Mouse (Mus musculus): Measurements from ENCODE around the gene Tcf20. TPM values are rescaled to one million over a fixed set of nuclear protein-coding genes. Genes with fewer than 3 reads are reported as not detected.

Tcf20 gene
- 8.4 and 9.3 TPM in 2 replicates for polyA plus RNA-seq (2015; fragmentation: Nextera tagmentation; extraction: Ambion mirVana)

DNA sequence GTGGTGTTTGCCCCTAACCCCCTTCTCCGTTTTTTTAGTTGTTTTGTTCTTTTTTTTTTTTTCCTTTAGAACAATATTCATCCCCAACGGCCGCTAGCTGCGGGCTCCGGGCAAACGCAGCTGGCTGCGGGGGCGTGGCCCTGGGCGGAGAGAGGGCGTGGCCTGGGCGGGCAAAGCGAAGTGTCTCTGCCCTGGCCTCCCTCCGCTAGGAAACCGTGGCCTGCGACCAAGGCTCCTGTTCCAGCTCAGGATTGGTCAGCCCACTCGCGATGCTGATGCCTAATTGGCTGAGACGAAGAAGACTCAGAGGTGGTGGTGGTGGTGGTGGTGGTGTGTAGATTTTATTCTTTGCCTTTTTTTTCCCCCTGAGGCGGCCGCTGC is at the start of gene Tcf20:
Tcf20 (minus strand) TSS at position 141 of the 381 bp plus-strand sequence.
- Histone ChIP-seq H3K4me3 (replicated peaks) (peak within 1 kb of the TSS; percentile 51), H3K4me2 (peak within 1 kb of the TSS; percentile 86), H3K9me3 (replicated peaks) (no peaks in the 10 kb centered on the region), H3K27me3 (peaks cover 68% of the 10 kb centered on the region), H3K4me1 (peaks cover 73% of the 10 kb centered on the region), H3K27ac (peak within 1 kb of the TSS; percentile 67), H3K36me3 (no peaks in the 10 kb centered on the region), H3K9ac (peak within 1 kb of the TSS; percentile 44)
- peak; percentile 76 for ATAC-seq (replicated peaks; ENCODE audit: low FRiP score)
- WGBS, result 1% methylated on average over 20 of the region's 20 CpGs

DNA sequence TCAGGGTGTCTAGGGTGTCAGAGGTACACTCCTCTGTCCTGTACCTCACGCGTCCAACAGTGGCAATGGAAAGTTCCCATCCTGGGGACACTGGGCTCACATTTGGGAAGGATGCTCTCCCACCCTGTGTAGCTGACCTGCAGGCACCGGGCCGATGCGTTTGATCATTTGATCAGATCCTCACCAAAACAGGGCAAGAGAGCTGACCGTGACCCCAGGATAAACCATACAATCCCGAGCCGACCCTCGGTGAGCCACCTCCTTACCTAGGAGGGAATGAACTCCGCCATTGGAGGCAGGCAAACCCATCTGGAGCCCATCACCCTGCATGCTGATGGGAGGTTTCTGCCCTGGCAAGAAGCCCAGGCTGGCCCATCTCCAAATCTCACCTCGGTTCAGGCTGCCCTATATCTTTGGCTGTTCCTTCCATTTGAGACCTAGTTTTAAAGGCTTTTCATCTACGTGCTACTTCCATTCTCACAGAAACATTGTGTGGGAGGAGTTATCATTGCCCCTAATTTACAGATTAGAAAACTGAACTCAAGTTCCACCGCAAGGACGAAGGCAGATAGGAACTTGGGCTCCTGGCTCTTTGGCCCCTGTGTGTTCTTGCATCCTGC is 49.3 kb upstream of the Tcf20 start:
- Histone ChIP-seq H3K27ac (no peak overlapping the region), H3K4me2 (no peak overlapping the region), H3K4me1 (peaks cover 64% of the 10 kb centered on the region), H3K36me3 (no peaks in the 10 kb centered on the region), H3K9me3 (replicated peaks) (no peaks in the 10 kb centered on the region), H3K27me3 (peaks cover 29% of the 10 kb centered on the region), H3K4me3 (replicated peaks) (no peak overlapping the region), H3K9ac (no peak overlapping the region)
- ATAC-seq (replicated peaks; ENCODE audit: low FRiP score), result no peak
- 68% methylated on average over 14 of the region's 14 CpGs for WGBS

DNA sequence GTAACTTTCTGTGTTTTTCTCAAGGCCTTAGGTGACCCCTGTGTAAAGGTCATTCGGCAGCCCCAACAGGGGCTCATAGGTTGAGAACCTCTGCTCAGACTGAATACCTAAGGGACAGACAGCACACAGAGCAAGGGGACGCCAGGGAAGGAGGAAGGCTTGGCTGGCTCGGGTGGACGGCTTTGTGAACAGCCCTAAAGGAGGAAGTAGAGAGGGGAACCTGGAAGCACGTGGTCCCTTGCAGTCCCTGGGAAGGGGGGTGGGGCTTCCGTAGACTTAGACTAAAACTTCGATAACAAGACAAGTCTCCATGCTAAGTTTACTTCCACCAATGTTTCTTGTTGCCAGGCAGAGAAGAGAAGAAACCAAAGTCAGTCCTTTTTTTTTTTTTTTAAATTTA is 48.4 kb upstream of the Tcf20 start:
- ATAC-seq (replicated peaks; ENCODE audit: low FRiP score), result no peak
- H3K9me3 ChIP-seq (replicated peaks), result no peaks in the 10 kb centered on the region
- WGBS, result 51% methylated on average over 7 of the region's 7 CpGs

DNA sequence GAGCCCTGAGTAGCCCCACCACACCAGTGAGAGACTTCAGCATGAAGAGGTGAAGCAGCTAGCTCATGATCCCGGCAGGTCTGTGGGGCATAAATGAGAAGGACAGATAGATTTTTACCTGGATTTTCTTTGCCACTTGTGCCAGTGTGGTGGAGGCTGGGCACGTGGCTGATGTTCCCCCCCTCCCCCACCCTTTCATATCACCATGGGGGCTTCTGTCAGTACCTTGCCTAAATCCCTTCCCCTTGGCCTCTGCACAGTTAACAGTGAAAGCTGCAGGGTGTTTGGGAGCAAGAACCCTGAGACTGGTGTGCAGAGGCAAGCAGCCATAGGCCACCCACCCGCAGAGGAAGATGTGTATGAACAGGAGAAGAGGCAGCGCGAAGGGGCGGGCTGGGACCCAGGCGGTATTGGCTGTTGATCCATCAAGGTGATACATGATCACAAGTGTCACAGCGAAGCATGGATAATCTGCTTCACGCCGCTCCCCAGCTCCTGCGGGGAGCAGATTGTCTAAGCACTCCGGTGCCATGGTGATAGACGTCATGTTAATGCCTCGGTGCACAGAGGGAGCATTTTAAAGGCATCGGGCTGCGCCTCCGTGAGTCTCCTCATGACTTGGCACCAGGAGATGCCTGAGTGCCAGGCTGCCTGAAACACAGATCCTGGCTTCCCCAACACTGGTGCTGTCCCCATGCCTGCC is 46.8 kb upstream of the Tcf20 start:
- Histone ChIP-seq H3K9ac (no peak overlapping the region), H3K27me3 (peaks cover 33% of the 10 kb centered on the region), H3K27ac (no peak overlapping the region), H3K4me1 (peaks cover 60% of the 10 kb centered on the region), H3K4me3 (replicated peaks) (no peak overlapping the region), H3K4me2 (peak overlapping the region; percentile 45), H3K9me3 (replicated peaks) (no peaks in the 10 kb centered on the region), H3K36me3 (no peaks in the 10 kb centered on the region)
- 17% methylated on average over 17 of the region's 17 CpGs for WGBS
- ATAC-seq (replicated peaks; ENCODE audit: low FRiP score), result no peak

More for the DNA sequence above, 48.4 kb upstream of the Tcf20 start:
- Histone ChIP-seq H3K36me3 (no peaks in the 10 kb centered on the region), H3K27ac (no peak overlapping the region), H3K4me3 (replicated peaks) (no peak overlapping the region), H3K4me1 (peaks cover 64% of the 10 kb centered on the region), H3K27me3 (peaks cover 33% of the 10 kb centered on the region), H3K4me2 (no peak overlapping the region), H3K9ac (no peak overlapping the region)

DNA sequence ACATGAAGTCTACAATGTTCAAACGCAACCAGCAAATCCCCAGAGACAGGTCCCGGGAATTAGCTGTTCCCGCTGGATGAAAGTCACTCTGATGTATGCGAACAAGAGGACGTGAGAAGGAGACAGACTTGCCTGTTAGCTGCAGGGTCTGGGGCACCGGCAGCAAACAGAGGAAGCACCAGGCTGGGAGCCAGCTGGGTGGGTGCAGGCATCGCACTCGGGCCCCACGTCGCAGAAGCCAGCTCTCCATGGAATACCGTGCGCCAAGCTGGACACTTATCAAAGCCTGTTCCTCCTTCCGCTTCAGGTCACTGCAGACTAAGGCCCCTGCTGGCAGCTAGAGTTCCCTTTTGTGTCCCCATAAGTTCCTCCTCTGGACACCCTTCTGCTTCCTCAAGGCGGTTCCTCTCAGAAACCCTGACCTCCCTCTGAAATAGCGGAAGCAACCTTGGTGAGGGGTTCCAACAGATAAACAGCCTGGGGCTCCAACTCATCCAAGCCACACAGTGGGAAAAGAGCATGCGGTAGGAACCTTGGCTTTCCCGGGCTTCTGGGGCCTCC is 45.4 kb upstream of the Tcf20 start, which contains the start of gene Nfam1:
Nfam1 (minus strand) TSS at position 326 of the 561 bp plus-strand sequence.
- H3K27ac ChIP-seq, result no peak within 1 kb of the TSS
- H3K36me3 ChIP-seq, result no peaks in the 10 kb centered on the region
- H3K9ac ChIP-seq, result no peak within 1 kb of the TSS
- H3K4me2 ChIP-seq, result 0 out of 2 replicates have a peak within 1 kb of the TSS, but pooled peaks have one; percentile 20
- H3K4me3 ChIP-seq (replicated peaks), result no peak within 1 kb of the TSS
- no peaks in the 10 kb centered on the region for H3K9me3 ChIP-seq (replicated peaks)
- no peak for ATAC-seq (replicated peaks; ENCODE audit: low FRiP score)
- peaks cover 33% of the 10 kb centered on the region for H3K27me3 ChIP-seq
- H3K4me1 ChIP-seq, result peaks cover 49% of the 10 kb centered on the region
- WGBS, result 42% methylated on average over 17 of the region's 17 CpGs

DNA sequence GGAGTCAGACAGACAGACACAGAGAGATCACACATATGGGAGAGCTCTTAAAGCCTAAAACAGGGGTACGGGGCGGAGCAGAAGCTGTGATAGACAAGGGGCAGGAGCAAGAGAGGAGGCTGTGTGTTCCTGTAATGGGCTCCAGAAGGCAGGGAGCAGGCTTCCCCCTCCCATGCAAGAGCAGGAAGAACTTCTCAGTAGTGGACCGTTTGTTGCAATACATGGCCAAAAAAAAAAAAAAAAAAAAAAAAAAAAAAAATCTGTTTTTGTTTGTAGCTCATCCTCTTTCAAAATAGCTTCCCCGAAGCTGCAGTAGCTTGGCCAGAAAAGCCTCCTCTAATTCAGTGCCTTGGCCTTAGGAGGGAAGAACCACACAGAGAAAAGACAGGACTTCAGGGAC is 43.2 kb upstream of the Tcf20 start:
- Histone ChIP-seq H3K9me3 (replicated peaks) (no peaks in the 10 kb centered on the region), H3K9ac (no peak overlapping the region), H3K27ac (peak overlapping the region; percentile 75), H3K4me1 (peaks cover 46% of the 10 kb centered on the region), H3K4me3 (replicated peaks) (no peak overlapping the region), H3K27me3 (peaks cover 38% of the 10 kb centered on the region), H3K4me2 (no peak overlapping the region), H3K36me3 (no peaks in the 10 kb centered on the region)
- ATAC-seq (replicated peaks; ENCODE audit: low FRiP score), result no peak
- WGBS, result 62% methylated on average over 4 of the region's 4 CpGs

DNA sequence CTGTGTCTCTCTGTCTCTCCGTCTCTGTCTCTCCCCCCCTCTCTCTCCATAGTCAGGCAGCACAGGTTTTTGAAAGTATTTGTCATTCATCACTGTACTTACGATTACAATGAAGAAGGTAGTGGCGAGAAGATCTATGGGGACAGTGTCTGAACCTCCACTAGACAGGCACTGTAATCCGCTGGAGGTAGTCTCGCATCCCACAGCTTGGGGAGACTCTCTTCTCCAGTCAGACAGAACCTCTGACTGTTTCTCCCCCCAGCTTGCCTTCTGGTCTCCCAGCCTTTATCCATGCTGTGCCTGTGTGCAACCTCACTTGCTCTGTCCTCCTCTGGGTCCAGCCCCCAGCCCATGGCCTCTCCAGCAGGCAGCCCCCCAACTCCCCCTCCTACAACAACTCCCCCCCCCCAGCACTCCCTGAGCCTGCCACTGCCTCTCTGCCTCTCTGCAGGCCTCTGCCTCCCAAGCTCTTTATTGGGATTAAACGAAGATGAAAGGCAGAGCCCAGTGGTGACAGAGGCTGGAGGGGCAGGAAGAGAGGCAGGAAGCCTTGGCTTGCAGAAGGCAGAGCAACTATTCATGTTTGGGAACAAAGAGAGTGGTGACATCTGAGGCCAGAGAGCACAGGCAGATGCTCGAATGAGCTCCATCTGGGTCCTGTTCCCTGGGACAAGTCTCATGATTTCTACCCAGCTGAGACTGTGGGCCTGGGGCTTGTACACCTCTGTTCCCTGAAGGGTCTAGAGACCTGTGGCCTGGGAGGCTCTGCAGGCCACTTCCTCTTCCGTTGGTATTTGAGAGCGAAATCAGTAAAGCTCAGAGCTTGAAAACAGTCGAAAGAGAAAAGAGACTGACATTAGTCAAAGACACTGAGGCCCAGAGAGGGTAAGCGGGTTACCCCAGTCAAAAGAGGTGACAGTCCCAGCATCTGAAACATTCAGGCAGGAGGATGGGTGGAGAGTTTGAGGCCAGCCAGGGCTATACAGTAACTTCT is 42.4 kb upstream of the Tcf20 start:
- no peak overlapping the region for H3K4me3 ChIP-seq (replicated peaks)
- H3K27me3 ChIP-seq, result peaks cover 35% of the 10 kb centered on the region
- WGBS, result 55% methylated on average over 11 of the region's 11 CpGs
- H3K4me2 ChIP-seq, result no peak overlapping the region
- no peak overlapping the region for H3K9ac ChIP-seq
- H3K9me3 ChIP-seq (replicated peaks), result no peaks in the 10 kb centered on the region
- H3K36me3 ChIP-seq, result no peaks in the 10 kb centered on the region
- no peak for ATAC-seq (replicated peaks; ENCODE audit: low FRiP score)
- peaks cover 52% of the 10 kb centered on the region for H3K4me1 ChIP-seq
- H3K27ac ChIP-seq, result peak overlapping the region; percentile 75

DNA sequence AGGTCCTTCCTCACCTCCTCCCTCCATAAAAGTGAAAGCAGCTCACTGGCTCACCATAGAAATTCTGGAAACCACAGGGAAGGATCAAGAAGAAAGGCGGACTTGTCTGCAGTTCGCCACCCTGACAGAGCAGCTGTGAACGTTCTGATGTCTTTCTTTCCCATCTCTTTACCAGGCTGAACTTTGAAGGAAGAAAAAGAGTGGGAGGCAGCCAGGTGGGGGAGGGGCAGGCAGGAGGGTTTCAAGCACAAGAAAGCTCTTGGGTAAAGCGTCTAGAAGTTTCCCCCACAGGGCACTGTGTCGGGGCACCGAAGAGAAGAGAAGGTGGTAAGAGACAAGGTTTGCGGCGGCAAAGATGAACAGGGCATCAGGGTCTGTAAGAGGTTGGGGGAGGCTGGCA is 38.5 kb upstream of the Tcf20 start:
- Histone ChIP-seq H3K36me3 (no peaks in the 10 kb centered on the region), H3K4me3 (replicated peaks) (no peak overlapping the region), H3K27me3 (peaks cover 22% of the 10 kb centered on the region; the same call in 1 of the 2 replicates), H3K4me1 (peaks cover 45% of the 10 kb centered on the region), H3K4me2 (peak overlapping the region; percentile 37; the same call in 1 of the 2 replicates), H3K9ac (no peak overlapping the region), H3K27ac (no peak overlapping the region), H3K9me3 (replicated peaks) (no peaks in the 10 kb centered on the region)
- 47% methylated on average over 8 of the region's 8 CpGs for WGBS
- ATAC-seq (replicated peaks; ENCODE audit: low FRiP score), result no peak

DNA sequence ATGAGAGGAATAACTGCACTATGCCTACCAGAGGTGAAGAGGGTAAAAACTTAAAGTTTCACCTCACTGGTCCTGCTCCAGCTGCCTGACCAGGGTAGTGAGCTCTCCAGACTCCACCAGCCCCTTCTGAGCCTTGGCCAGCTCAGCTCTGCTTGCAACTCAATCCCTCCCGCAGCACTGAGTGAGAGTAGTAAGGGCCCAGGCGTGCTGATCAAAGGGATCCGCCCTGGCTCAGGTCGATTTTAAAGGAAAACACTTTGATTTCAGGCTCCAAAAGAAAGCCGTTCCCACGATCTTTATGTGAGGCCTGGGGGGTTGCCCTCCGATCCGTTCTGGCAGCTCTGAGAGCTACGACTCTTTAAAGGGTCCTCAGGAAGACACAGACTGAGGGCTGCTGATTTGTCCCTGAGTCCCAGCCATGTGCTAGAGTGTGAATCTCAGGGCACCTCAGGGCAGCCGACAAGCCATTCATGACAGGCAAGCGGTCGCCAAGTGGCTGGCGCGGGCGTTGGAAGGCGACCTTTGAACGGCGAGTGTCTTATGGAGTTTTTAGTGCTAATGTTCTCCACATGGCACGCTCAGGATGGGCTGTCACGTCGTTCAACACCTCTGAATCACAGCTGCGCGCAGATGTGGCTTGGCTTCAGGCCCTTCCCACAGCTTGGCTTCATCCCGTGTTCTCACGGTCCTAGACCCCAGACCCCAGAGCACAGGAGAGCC is 37.5 kb upstream of the Tcf20 start:
- Histone ChIP-seq H3K4me2 (peak overlapping the region; percentile 37), H3K9me3 (replicated peaks) (no peaks in the 10 kb centered on the region), H3K36me3 (no peaks in the 10 kb centered on the region), H3K4me3 (replicated peaks) (no peak overlapping the region), H3K9ac (no peak overlapping the region), H3K27me3 (peaks cover 22% of the 10 kb centered on the region; the same call in 1 of the 2 replicates), H3K27ac (peak overlapping the region; percentile 66), H3K4me1 (peaks cover 47% of the 10 kb centered on the region)
- peak; percentile 84 for ATAC-seq (replicated peaks; ENCODE audit: low FRiP score)
- 12% methylated on average over 25 of the region's 25 CpGs for WGBS

DNA sequence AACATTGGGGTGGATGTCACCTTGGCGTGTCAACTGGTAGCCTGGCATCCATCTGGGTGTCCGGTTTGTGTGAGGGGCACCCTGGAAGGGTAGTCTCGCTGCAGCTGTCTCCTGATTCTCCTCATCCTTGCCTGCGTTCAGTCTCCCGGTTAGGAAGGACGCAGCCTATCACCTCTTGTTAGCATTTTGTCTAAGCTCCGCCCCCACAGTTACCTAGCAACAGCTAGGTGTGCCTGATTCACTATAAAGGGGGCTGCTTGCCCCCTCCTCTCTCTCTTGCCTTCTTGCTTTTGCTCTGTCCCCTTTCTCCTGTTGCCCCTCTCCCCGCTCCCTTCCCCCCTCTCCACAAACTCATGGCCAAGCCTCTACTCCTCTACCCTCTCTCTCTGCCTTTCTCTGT is 35.3 kb upstream of the Tcf20 start:
- no peak for ATAC-seq (replicated peaks; ENCODE audit: low FRiP score)
- H3K27me3 ChIP-seq, result peaks cover 22% of the 10 kb centered on the region; the same call in 1 of the 2 replicates
- no peak overlapping the region for H3K4me2 ChIP-seq
- WGBS, result 56% methylated on average over 8 of the region's 8 CpGs
- no peaks in the 10 kb centered on the region for H3K9me3 ChIP-seq (replicated peaks)
- H3K9ac ChIP-seq, result no peak overlapping the region
- no peak overlapping the region for H3K4me3 ChIP-seq (replicated peaks)
- H3K36me3 ChIP-seq, result no peaks in the 10 kb centered on the region
- peaks cover 47% of the 10 kb centered on the region for H3K4me1 ChIP-seq
- no peak overlapping the region for H3K27ac ChIP-seq

Data from kidney, embryonic 15.5 days (tissue).